Mouse (Mus musculus) hindlimb bud, embryonic 11.5 days (tissue): ENCODE results near the gene Olfr48.

Source experiments
- DNase-seq: peaks from one replicate; pipeline ENCODE4 v3.0.0-alpha.2; 2012; ENCODE audit warnings: low read depth, low spot score; ENCODE audit errors: extremely low spot score

Gene Olfr48

DNA sequence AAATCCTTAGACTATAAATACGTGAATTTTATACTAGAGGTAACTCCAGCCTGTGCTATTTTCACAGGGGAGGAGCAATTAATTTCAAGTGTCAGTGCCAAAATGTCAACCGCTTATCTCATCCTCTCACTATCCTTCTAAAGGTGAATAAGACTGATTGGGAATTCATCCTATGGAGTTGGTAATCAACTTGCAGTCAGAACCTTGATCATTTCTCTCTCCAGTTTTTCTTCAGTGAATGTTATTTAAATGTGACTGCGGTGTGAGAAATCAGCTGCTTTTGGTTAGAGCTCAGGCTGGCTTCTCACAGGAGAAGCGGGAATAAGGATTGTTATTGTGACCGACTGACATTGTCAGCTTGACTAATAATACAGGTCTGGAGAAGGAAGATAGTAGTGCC lies at the start of gene Olfr48:
Gene Olfr48, minus strand, starts transcription at position 101 of the 400 bp plus-strand sequence.
- DNase-seq: no peak

DNA sequence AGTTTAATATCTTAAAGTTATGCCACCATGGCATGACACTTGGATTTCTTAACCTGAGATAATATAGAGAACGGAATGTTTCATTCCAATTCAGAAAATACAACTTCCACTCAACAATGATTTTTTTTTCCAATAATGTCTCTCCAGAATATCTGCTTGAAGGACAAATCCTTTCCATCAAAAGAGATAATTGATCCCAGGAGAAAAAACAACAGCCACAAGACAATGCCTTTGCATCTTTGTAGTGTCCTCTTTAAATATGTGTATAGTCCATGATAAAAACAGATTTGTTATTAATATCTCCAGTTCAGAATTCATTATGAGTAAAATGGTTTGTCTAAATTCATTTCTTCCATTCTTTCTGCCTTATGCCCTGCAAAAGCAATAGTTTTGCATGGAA lies 30.1 kb upstream of the Olfr48 start, which contains the start of gene Olfr1257:
Gene Olfr1257, plus strand, starts transcription at position 301 of the 400 bp plus-strand sequence.
- DNase-seq: no peak

DNA sequence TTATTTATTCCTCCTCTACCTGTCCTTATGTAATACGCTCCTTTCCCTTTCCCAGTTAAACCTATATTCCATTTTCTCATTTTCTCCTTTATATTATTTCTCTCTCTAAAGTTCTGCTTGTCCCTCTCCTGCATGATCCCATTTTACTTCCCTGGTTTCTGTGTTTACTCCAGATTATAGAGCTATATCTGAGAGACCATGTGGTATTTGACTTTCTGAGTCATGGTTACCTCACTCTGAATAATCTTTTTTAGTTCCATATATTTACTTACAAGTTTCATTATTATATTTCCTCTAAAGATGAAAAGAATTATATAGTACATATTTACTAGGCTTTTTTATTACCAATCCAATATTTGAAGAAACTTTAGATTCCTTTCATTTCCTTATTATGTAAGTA lies 1.2 kb upstream of the Olfr48 start:
- DNase-seq: no peak

DNA sequence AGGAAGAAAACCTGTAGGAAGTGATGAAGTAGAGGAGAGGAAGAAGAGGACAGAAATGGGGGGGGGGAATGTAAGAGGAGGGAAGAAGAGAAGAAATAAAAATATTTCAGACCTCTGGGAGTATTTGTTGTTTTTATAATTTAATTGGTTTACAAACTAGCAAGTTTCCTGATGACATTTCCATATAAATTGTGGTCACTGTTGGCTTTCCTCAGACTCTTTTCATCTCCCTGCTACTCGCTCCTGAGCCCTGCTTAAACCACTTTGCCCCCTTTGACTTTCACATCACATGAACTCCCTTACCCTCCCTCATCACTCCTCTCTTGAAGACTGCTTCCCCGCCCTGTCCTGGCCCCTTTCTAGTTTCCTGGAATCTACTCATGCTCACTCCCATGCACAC lies 6.5 kb downstream of the Olfr48 start, which contains the start of gene Olfr1256:
Gene Olfr1256, minus strand, starts transcription at position 101 of the 400 bp plus-strand sequence.
- no peak for DNase-seq

DNA sequence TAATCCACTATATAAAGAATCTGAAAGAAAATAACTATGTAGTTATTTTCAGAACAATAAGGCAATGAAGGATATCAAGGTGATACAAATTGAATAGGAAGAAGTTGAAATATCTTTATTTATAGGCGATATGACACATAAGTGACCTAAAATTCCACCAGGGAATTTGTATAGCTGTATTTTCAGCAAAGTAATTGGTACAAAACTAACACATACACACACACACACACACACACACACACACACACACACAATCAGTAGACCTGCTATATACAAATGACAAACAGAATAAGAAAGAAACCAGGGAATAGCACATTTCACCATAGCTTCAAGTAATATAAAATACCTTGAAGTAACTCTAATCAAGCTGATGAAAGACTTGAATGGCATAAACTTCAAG lies 27.8 kb downstream of the Olfr48 start:
- DNase-seq: no peak

DNA sequence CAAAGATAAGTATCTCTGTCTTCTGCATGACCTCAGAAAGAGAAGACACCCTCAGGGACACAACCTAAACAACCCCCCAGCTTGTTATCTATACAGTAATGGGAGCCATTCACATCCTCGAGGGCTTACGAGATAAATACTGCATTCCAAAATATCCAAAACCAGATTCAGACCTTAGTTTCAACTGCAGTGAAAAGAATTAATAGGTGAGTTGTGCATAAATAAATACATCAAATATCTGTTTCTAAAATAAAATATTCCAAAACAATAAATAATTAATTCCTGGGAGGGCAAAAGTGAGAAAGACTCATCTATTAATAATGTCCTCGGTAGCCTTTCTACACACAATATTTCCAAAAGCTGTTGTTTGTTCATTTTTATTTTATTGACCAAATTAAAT lies 36.3 kb downstream of the Olfr48 start, which contains the start of gene Olfr1255:
Gene Olfr1255, plus strand, starts transcription at position 301 of the 400 bp plus-strand sequence.
- no peak for DNase-seq

DNA sequence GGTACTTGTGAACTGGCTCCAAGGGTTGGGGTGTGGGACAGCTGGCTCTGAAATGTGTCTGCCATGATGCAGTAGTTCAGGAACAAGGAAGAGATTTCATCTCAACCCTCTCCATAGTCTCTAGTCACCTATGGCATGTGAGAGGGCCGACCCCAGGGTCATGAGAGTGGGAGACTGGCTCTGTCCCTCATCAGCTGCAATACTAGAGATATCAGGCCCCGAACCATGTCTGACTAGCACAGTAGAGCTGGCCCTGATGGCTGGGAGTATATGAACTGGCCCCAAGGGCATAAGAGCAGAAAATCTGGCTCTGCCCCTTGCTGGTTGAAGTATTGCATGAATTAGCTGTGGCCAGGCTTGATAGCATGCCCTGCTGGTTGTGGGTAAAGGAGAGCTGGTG lies 37.3 kb downstream of the Olfr48 start:
- DNase-seq: no peak

DNA sequence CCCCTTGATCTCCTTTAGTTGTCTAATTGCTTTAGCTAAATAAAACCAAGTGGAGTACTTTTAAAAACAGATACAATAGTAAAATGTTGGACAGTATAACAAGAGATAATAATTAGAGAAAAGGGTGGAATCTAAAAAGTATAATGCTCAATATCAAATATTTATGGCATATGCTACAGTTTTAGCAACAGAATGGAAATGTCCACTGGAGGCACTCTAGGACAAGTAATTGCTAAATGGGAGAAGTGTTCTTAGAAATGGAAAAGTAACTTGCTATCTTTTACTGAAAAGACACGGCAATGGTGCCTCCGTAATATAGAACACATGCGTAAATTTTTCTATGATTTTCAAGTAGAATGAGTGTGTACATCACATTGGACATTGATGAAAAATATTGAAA lies 48.4 kb downstream of the Olfr48 start:
- no peak for DNase-seq

DNA sequence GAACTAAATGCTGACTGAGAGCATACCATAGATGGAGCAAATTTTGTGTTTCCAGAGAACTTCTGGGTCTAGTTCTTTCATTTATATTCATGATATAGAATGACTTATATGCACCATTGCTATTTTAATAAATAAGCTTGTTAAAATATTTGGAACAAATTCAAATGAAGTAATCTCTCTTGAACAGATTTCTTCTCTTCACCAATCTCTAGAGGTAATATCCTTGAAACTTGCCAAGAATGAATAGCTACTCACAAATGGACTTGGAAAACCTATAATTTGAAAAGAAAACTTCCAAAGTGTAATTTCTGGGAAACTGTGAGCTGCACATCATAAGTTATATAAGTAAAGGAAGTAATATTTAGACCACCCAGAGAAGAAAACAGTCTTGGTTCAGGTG lies 54.5 kb downstream of the Olfr48 start, which contains the start of gene Olfr1254:
Gene Olfr1254, minus strand, starts transcription at position 101 of the 400 bp plus-strand sequence.
- no peak for DNase-seq
